Mouse (Mus musculus) hindbrain, postnatal 0 days (tissue): ENCODE data around the gene Rpl3. TPM values are rescaled to one million over a fixed set of nuclear protein-coding genes. Genes with fewer than 3 reads are reported as not detected.

Experiments
- ATAC-seq: fragments of 200-750 bp; cut with Nextera tagmentation; 2 replicates; pipeline ENCODE4 v1.8.0; 2017; ENCODE audit warnings: mild to moderate bottlenecking, moderate TSS enrichment, moderate library complexity
- DNase-seq: peaks from one replicate; pipeline ENCODE4 v3.0.0-alpha.2; 2015; ENCODE audit warnings: low spot score
- H3K27ac ChIP-seq: fragments of 300-500 bp; sonication (generic); 2 replicates; pipeline ENCODE4 v1.5.1; 2014; ENCODE audit warnings: mild to moderate bottlenecking
- H3K27me3 ChIP-seq: fragments of 300-500 bp; sonication (generic); 2 replicates; pipeline ENCODE4 v1.6.1; 2014; ENCODE audit warnings: low read length, mixed read lengths; ENCODE audit not compliant: insufficient read depth
- H3K36me3 ChIP-seq: fragments of 300-500 bp; sonication (generic); 2 replicates; pipeline ENCODE4 v1.6.1; 2014; ENCODE audit warnings: low read length, mixed read lengths; ENCODE audit not compliant: insufficient read depth
- H3K4me1 ChIP-seq: fragments of 300-500 bp; sonication (generic); 2 replicates; pipeline ENCODE4 v1.6.1; 2014; ENCODE audit warnings: antibody characterized with exemption, low read length, mixed read lengths; ENCODE audit not compliant: insufficient read depth
- H3K4me2 ChIP-seq: fragments of 300-500 bp; sonication (generic); 2 replicates; pipeline ENCODE4 v1.6.1; 2014; ENCODE audit warnings: low read depth, mild to moderate bottlenecking, low read length, moderate library complexity, mixed read lengths
- H3K4me3 ChIP-seq: fragments of 300-500 bp; sonication (generic); 2 replicates; pipeline ENCODE4 v1.5.1; 2014; ENCODE audit warnings: low read length
- H3K9ac ChIP-seq: fragments of 300-500 bp; sonication (generic); replicated peaks from 2 replicates; pipeline ENCODE4 v1.6.1; 2014; ENCODE audit warnings: mild to moderate bottlenecking, low read length, moderate library complexity, mixed read lengths
- H3K9me3 ChIP-seq: fragments of 300-500 bp; sonication (generic); 2 replicates; pipeline ENCODE4 v1.6.1; 2016; ENCODE audit warnings: low read length, mixed read lengths
- CTCF ChIP-seq: IDR thresholded peaks from 2 replicates; pipeline ENCODE4 v1.5.1; 2016; ENCODE audit warnings: antibody characterized with exemption, control low read depth, low read depth
- WGBS: fragments of 180-500 bp; shearing (Covaris S2); extraction: QIAGEN DNeasy Blood & Tissue Kit; methylation state at CpG from one replicate; pipeline ENCODE4 v1.1.7; 2014; 5-methylcytosine and 5-hydroxymethylcytosine counted together
- polyA plus RNA-seq: library from polyadenylated mRNA; unstranded; fragments of >200 nt; fragmentation: Nextera tagmentation; extraction: Ambion mirVana; gene quantifications from 2 replicates; pipeline ENCODE4 v1.2.1, GENCODE M21; 2015
- total RNA-seq: library from RNA; depleted of rRNA; stranded (reverse); fragments of >200 nt; gene quantifications from 2 replicates; pipeline ENCODE4 v1.2.3, GENCODE M21; 2014

The Rpl3 gene
- total and polyA plus RNA-seq, 2 experiments from 2014 or later = 527 to 599 TPM

DNA sequence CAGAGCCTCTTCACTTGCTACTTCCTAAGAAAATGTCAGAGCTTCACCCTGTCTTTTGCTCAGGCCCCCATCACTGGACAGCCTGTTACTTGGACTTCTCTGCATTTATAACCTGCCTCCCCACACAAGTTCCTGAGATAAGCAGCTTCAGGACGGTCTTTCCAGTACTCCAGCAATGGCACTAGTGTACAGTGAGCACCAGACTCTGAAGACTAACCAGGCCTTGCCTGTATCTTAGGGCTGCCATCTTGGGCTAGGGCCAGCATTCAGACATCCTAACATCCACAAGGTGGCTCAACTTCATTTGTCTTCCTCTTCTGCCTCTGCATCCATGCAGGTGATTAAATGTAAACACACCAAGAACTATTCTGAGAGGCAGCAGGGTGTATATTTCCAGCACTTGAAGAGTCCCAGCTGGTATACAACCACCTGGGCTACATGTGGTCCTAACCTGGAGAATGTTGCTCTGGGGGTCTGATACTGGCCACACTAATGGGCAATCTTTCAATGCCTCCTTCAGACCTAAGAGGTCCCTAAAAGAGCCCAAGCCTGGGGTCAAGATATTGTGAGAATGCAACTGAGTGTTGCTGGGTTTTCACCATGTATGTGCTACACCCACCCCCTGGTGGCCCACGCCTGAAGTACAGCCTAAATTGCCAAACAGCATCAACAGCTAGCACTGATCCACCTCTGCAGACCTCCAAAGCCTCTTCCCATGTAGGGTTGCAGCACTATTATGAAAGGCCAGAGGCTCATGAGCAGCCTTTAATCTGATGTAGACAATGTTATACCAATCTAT, 15.1 kb downstream of the Rpl3 start:
- no peaks in the 10 kb centered on the region for H3K9me3 ChIP-seq
- ATAC-seq = peak; percentile 56
- H3K27me3 ChIP-seq = no peaks in the 10 kb centered on the region
- H3K4me2 ChIP-seq = no peak overlapping the region
- H3K4me3 ChIP-seq = no peak overlapping the region
- WGBS = 8% methylated on average over 2 of the region's 2 CpGs
- no peak overlapping the region; the same call in 1 of the 2 replicates for H3K9ac ChIP-seq
- no peak overlapping the region for H3K27ac ChIP-seq
- peak; percentile 90 for DNase-seq
- H3K4me1 ChIP-seq = peaks cover 5% of the 10 kb centered on the region; the same call in 1 of the 2 replicates
- peak; percentile 95 for TF ChIP-seq CTCF
- peaks cover 41% of the 10 kb centered on the region for H3K36me3 ChIP-seq

DNA sequence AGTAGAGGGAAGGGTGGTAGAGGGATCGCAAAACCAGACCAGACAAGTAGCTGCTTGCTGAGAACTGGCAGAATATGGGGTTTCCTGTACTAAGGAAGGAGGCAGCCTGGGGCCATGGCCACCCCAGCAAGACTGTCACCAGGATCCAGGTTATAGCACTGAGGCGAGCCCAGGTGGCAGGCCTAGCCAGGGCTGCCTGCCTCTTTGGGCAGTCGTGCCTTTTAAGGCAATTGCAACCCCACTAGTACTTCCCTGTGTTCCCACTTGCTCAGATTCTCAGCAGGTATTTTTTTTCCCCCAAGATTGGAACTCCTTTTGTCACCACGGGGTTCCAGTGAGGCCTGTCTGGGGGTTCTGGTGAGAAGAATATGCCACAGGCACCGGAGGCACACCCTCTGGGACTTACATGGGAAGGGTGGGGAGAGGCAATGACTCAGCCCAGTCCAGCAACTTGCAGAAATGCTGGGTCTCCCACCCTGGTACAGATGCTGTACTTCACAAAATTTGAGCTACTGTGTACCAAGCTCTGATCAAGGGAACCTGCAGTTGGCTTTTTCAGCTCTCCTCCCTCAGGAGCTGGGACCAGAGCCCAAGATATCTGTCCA, 15.8 kb downstream of the Rpl3 start:
- ATAC-seq = no peak
- H3K9me3 ChIP-seq = no peaks in the 10 kb centered on the region
- no peaks in the 10 kb centered on the region for H3K27me3 ChIP-seq
- no peak for DNase-seq
- peaks cover 35% of the 10 kb centered on the region for H3K36me3 ChIP-seq
- no peaks in the 10 kb centered on the region for H3K4me1 ChIP-seq
- H3K4me3 ChIP-seq = no peak overlapping the region
- TF ChIP-seq CTCF = no peak
- WGBS = 30% methylated on average over 5 of the region's 5 CpGs
- H3K27ac ChIP-seq = no peak overlapping the region; the same call in 1 of the 2 replicates
- peak overlapping the region; percentile 17; the same call in 1 of the 2 replicates for H3K9ac ChIP-seq
- no peak overlapping the region for H3K4me2 ChIP-seq

DNA sequence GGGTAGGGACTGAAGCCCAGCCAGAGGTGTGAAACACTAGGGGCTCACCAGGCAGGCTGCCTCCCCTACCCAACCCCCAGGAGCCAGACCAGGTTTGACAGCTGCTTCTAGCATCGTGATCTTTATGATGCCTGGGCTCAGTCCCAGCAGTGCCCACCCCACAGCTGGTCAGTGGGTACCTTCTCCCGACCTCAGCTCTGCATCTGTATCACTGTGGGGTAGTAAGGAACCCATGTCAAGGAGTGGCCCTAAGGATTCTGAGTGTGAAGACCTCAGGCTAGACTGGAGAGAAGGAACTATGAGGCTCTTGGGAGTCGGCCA, 16.3 kb downstream of the Rpl3 start:
- WGBS = 52% methylated on average over 3 of the region's 3 CpGs
- H3K9me3 ChIP-seq = no peaks in the 10 kb centered on the region
- peaks cover 31% of the 10 kb centered on the region for H3K36me3 ChIP-seq
- DNase-seq (no peak), ATAC-seq (no peak; the same call in 1 of the 2 replicates)
- TF ChIP-seq CTCF = no peak
- H3K4me1 ChIP-seq = no peaks in the 10 kb centered on the region
- H3K4me2 ChIP-seq = no peak overlapping the region
- H3K9ac ChIP-seq = 0 out of 2 replicates have a peak overlapping the region, but pooled peaks have one; percentile 17
- no peak overlapping the region; the same call in 1 of the 2 replicates for H3K27ac ChIP-seq
- H3K27me3 ChIP-seq = no peaks in the 10 kb centered on the region
- H3K4me3 ChIP-seq = no peak overlapping the region

DNA sequence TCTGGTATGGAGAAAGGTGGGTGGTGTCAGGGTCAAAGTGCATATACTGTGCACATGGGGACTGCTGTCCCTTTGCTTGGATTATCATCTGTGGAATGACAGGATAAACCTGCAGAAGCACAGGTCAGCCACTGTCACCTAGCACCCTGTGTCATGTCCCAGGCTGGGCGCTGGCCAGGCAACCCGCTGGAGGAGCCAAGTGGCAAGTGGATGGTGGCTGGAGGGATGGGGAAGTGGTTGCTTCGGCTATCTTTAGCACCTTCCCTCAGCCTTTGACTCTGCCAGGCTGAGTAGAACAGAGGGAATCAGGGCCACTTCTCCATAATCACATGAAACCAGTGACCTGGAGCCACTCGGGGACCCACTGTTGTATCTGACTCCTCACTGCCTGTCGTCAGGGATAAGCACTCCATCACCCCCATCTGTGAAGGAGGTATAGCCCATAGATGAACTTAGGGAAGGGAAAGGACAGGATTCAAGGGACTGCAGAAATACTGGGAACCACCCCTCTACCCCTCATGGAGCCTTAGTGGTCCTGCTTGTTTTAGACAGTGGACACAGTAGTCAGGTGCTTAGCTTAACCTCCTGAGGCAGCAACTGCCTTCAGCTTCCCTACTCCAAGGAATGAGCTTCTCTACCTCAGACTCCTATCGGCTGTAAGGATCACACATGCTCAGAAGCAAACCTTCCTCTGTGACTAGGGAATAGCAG, 16.9 kb downstream of the Rpl3 start:
- Histone ChIP-seq H3K4me1 (no peaks in the 10 kb centered on the region), H3K27me3 (no peaks in the 10 kb centered on the region), H3K36me3 (peaks cover 26% of the 10 kb centered on the region), H3K4me2 (no peak overlapping the region), H3K27ac (no peak overlapping the region), H3K9ac (no peak overlapping the region), H3K9me3 (no peaks in the 10 kb centered on the region), H3K4me3 (no peak overlapping the region)
- no peak for ATAC-seq
- no peak for TF ChIP-seq CTCF
- 70% methylated on average over 6 of the region's 6 CpGs for WGBS
- DNase-seq = no peak

DNA sequence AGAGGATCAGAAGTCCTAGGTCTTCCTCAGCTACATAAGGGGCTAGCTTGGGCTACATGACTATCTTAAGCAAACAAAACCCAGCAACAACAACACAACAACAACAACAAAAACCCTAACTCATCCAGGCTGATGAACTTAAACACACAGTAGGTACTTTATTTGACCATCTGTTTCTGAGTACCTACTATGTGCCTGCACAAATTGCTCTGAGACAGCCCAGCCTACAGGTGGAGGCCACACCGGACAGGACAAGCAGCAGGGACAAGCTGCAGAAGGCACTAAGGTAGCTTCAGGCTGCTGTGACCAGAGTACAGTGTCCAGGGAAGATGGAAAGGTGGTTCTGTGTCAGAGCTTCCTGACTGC, 18.4 kb downstream of the Rpl3 start:
- H3K9ac ChIP-seq = no peak overlapping the region
- peaks cover 11% of the 10 kb centered on the region for H3K36me3 ChIP-seq
- 85% methylated on average over 1 of the region's 1 CpGs for WGBS
- no peaks in the 10 kb centered on the region for H3K27me3 ChIP-seq
- H3K4me1 ChIP-seq = no peaks in the 10 kb centered on the region
- no peaks in the 10 kb centered on the region for H3K9me3 ChIP-seq
- H3K4me3 ChIP-seq = no peak overlapping the region
- H3K27ac ChIP-seq = no peak overlapping the region
- ATAC-seq (no peak), DNase-seq (no peak)
- no peak for TF ChIP-seq CTCF
- no peak overlapping the region for H3K4me2 ChIP-seq

DNA sequence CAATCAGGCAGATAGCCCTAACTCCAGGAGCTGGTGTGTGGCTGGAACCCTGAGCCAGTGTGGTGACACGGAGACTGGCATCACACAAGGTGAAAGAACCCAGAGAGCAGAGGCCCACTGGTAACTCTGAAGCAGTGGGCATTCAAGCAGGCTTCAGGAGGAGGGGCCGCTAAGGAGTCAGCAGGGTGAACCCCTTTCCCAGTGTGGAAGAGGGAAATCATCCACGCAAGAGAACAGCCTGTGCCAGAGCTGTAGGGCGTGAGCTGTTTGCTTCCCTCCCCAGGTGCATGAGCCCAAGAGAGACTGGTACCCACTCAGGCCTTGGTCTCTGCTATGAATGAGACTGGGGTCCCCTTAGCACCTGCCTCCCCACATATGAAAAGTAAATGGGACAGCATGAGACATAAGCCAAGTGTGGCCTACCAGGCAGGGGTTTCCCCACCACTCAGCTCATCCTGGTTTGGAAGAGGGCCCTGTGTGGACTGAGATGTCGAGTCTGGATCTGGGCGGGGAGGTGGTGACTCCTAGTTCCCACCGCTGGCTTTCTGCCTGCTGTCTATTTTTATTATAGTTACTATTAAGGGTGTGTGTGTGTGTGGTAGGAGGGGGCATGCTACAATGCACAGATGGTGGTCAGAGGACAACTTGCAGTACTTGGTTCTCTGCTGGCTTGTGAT, 19.0 kb downstream of the Rpl3 start:
- 75% methylated on average over 7 of the region's 7 CpGs for WGBS
- Histone ChIP-seq H3K4me1 (no peaks in the 10 kb centered on the region), H3K4me2 (no peak overlapping the region), H3K27me3 (no peaks in the 10 kb centered on the region), H3K4me3 (no peak overlapping the region), H3K27ac (no peak overlapping the region), H3K36me3 (peaks cover 7% of the 10 kb centered on the region), H3K9me3 (no peaks in the 10 kb centered on the region), H3K9ac (no peak overlapping the region)
- ATAC-seq (no peak), DNase-seq (no peak)
- TF ChIP-seq CTCF = no peak
